Mouse (Mus musculus) kidney, adult 8-10 months (tissue): ENCODE measurements around the gene Aqp9.
A peak's percentile ranks its signal among the peaks of the same experiment; 100 is the strongest.

Experiments used
- DNase-seq, 2 experiments: peaks; one replicate each; pipeline ENCODE4 v3.0.0; 2022

Gene Aqp9

GRCm38 (mm10) chr9:71168511-71168910 is at the start of gene Aqp9:
TSS of gene Aqp9 (minus strand) at chr9:71168682.
- DNase-seq = no peak

GRCm38 (mm10) chr9:71217793-71218095 is 49.3 kb upstream of the Aqp9 start:
- no peak for DNase-seq

- no peak for DNase-seq
Measured at GRCm38 (mm10) chr9:71216996-71217792, 48.7 kb upstream of the Aqp9 start.

GRCm38 (mm10) chr9:71216036-71216995 is 47.8 kb upstream of the Aqp9 start:
- peak; percentile 8 to 9 for DNase-seq

GRCm38 (mm10) chr9:71215248-71216035 is 47.0 kb upstream of the Aqp9 start, which contains the start of gene Aldh1a2:
TSS of gene Aldh1a2 (plus strand) at chr9:71215789.
- DNase-seq = peak; percentile 37 to 56

GRCm38 (mm10) chr9:71213636-71214035 is 45.2 kb upstream of the Aqp9 start:
- DNase-seq = no peak

GRCm38 (mm10) chr9:71210870-71211269 is 42.4 kb upstream of the Aqp9 start:
- DNase-seq = peak in 1 of 2 experiments; percentile 28

- DNase-seq = no peak
Measured at GRCm38 (mm10) chr9:71209299-71209698, 40.8 kb upstream of the Aqp9 start.

- DNase-seq = no peak
Measured at GRCm38 (mm10) chr9:71202265-71202664, 33.8 kb upstream of the Aqp9 start.

- DNase-seq = no peak
Measured at GRCm38 (mm10) chr9:71198826-71199225, 30.3 kb upstream of the Aqp9 start.

GRCm38 (mm10) chr9:71188647-71189415 is 20.3 kb upstream of the Aqp9 start:
- peak in 1 of 2 experiments; percentile 66 for DNase-seq

- DNase-seq = no peak
Measured at GRCm38 (mm10) chr9:71187396-71187795, 18.9 kb upstream of the Aqp9 start.

GRCm38 (mm10) chr9:71185823-71186222 is 17.3 kb upstream of the Aqp9 start:
- no peak for DNase-seq

GRCm38 (mm10) chr9:71185285-71185684 is 16.8 kb upstream of the Aqp9 start:
- DNase-seq = no peak

- DNase-seq = no peak
Measured at GRCm38 (mm10) chr9:71179964-71180700, 11.7 kb upstream of the Aqp9 start.

GRCm38 (mm10) chr9:71179276-71179896 is 10.9 kb upstream of the Aqp9 start:
- DNase-seq = no peak

- no peak for DNase-seq
Measured at GRCm38 (mm10) chr9:71175686-71176085, 7.2 kb upstream of the Aqp9 start.

GRCm38 (mm10) chr9:71174316-71174975 is 6.0 kb upstream of the Aqp9 start:
- no peak for DNase-seq

- no peak for DNase-seq
Measured at GRCm38 (mm10) chr9:71173533-71173932, 5.1 kb upstream of the Aqp9 start.

GRCm38 (mm10) chr9:71167473-71168215 is 838 bp downstream of the Aqp9 start:
- no peak for DNase-seq
